Comparison of ENCODE assay signal across 7 mouse cellular contexts in the genomic region with DNA sequence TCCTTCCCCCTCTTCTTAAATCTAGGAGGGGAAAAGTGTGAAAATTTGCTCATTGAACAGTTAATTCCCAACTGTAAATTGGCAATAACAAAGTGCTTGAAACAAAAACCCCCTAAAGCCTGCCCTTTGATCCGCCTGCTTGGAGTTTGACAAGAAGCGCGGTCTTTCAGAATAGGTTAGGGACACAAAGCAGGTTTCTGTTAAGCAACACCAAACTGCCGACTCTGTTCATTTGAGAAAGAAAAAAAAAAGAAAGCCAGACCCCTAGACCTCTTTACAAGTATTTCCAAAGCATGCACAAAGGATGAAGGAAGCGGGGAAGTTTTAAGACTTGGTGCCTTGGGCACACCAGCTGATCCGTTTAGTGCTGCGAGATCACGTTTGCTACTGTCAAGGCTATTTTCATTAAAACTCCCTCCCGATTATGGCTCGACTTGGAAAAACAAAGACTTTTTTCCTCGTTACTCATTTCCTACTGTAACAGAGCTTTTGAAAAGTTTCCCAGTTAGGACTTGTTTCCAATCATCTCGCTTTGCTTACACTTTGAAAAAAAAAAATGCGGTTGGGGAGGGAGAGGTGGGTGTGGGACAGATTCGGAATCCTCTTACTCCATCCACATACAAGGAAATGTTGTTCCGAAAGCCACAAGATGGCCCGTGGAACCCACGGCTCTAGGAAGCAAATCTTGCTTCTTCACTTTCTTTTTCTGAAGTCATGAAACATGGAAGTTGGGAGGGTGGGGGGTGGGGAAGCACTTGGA. TPM values are rescaled to one million over a fixed set of nuclear protein-coding genes. Genes with fewer than 3 reads are reported as not detected.
DNase-seq lines count a peak whose midpoint lies in the region; ATAC-seq and TF ChIP-seq lines count a peak whose summit lies in the region.

No protein-coding gene starts in this region.

- ATAC-seq in liver, embryonic 12.5 days = no peak

- H3K9me3 ChIP-seq in liver, embryonic 12.5 days (replicated peaks) = no peaks in the 10 kb centered on the region

- DNase-seq in MEL-GATA-1-ER (ENCODE audit: extremely low read depth, low read depth) = peak; percentile 19
- DNase-seq in embryo, embryonic 10.5 days (ENCODE audit: low spot score) = peak; percentile 76
- DNase-seq in heart, postnatal 4 days = peak; percentile 23
- DNase-seq in cerebellum, postnatal 4 days (ENCODE audit: low spot score in 2 of 2) = no peak
- no peak for DNase-seq in ovary, postnatal 14 days (ENCODE audit: low spot score)

- peaks cover 39% of the 10 kb centered on the region for H3K4me1 ChIP-seq in liver, embryonic 12.5 days
- H3K4me1 ChIP-seq in small intestine, adult 2 months (ENCODE audit: control insufficient read depth, insufficient read depth, insufficient read length, low read length) = peaks cover 22% of the 10 kb centered on the region

- no peak for TF ChIP-seq CTCF in small intestine, adult 2 months (IDR thresholded peaks at IDR 0.05; ENCODE audit: extremely low read depth, insufficient read length, insufficient replicate concordance, low read depth, low read length)

- H3K4me2 ChIP-seq in liver, embryonic 12.5 days = peak overlapping the region; percentile 92

- peaks cover 19% of the 10 kb centered on the region for H3K36me3 ChIP-seq in liver, embryonic 12.5 days
- peaks cover 9% of the 10 kb centered on the region for H3K36me3 ChIP-seq in small intestine, adult 2 months (ENCODE audit: control insufficient read depth, insufficient read depth, low read length)

- peak overlapping the region; percentile 73 for H3K9ac ChIP-seq in liver, embryonic 12.5 days

- no peak for TF ChIP-seq POLR2A in small intestine, adult 2 months (IDR thresholded peaks at IDR 0.05; ENCODE audit: low read depth, low read length)

- H3K27me3 ChIP-seq in liver, embryonic 12.5 days (replicated peaks) = peaks cover 44% of the 10 kb centered on the region
- no peaks in the 10 kb centered on the region for H3K27me3 ChIP-seq in small intestine, adult 2 months (ENCODE audit: control insufficient read depth, insufficient read depth, low read length)

- WGBS in liver, embryonic 12.5 days (ENCODE audit: insufficient replicate concordance) = 4% methylated on average over 17 of the region's 17 CpGs
- WGBS in small intestine, adult 2 months = under 1% methylated on average over 17 of the region's 17 CpGs

- peak overlapping the region; percentile 68 for H3K4me3 ChIP-seq in liver, embryonic 12.5 days
- peak overlapping the region; percentile 33; the same call in 1 of the 2 replicates for H3K4me3 ChIP-seq in small intestine, adult 2 months (ENCODE audit: low read depth, low read length)

- peak overlapping the region; percentile 80 for H3K27ac ChIP-seq in liver, embryonic 12.5 days
- H3K27ac ChIP-seq in small intestine, adult 2 months (ENCODE audit: insufficient read depth, low read depth, low read length) = peak overlapping the region; percentile 91

RNA-seq across cellular contexts. Expression of a gene that starts 5.4 kb away (rescaled TPM):
- 10 to 100 TPM; 13.7 to 15.5 TPM for total RNA-seq in heart, postnatal 4 days (2021)
- 13.3 and 13.8 TPM in 2 replicates for polyA plus RNA-seq in liver, embryonic 12.5 days (2016; fragmentation: Nextera tagmentation; extraction: Ambion mirVana)
- polyA plus RNA-seq in small intestine, adult 2 months (2012; rRNA removed) = 10.9 and 26.4 TPM in 2 replicates

Comparison
In these comparisons a context has a peak if more than half of its experiments do, and no peak if none do; other contexts are left out.
1. DNase-seq: peak in MEL-GATA-1-ER (single experiment), embryo, embryonic 10.5 days (single experiment) and heart, postnatal 4 days (single experiment); none in cerebellum, postnatal 4 days (0 of 2) and ovary, postnatal 14 days (single experiment).